Mouse (Mus musculus) adrenal gland, adult 2 months (tissue): ENCODE data around the gene Bpifa6. TPM values are rescaled to one million over a fixed set of nuclear protein-coding genes. Genes with fewer than 3 reads are reported as not detected.
"Not testable (repeated sequence)": the region's sequence is repeated elsewhere in the genome, so short reads cannot be mapped to it uniquely, and the experiment has no call there.

Experiments used
- DNase-seq: peaks from one replicate; pipeline ENCODE4 v3.0.0; 2021
- long read RNA-seq: library from polyadenylated mRNA; stranded (forward); transcript quantifications from one replicate; pipeline ENCODE4 v2.0.0, GENCODE M21; 2021
- polyA plus RNA-seq: library from polyadenylated mRNA; depleted of rRNA; stranded (reverse); fragments of >200 nt; gene quantifications from 2 replicates; pipeline ENCODE4 v1.2.3, GENCODE M21; 2012; rRNA removed
- total RNA-seq, 2 experiments: library from RNA; stranded (reverse); gene quantifications; 2 replicates each; pipeline ENCODE4 v1.2.3; 2021

Bpifa6 gene
- total RNA-seq (not detected), polyA plus RNA-seq (not detected in 2 replicates)
- long read RNA-seq = 0 reads

DNA sequence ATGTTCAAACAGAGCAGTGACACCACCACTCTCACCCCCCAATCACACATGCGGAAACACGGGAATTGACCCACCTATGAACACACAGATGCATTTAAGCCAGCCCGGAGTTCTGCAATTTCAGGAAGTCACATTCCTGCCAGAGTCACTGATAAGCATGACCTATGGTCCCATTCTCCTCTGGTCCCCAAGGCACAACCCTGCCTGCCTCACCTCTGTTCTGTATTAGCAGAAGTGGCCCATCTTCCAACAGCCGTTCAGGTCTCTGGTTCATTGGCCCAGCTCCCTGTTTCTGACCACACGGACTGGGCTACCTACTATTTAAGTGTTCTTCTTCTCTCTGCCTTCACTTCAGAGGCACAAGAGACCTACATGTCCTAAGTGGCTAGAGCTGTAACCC is at the start of gene Bpifa6:
Gene Bpifa6, plus strand, starts transcription at position 364 of the 400 bp plus-strand sequence.
- no peak for DNase-seq

GRCm38 (mm10) chr2:153929871-153930413 is 44.8 kb upstream of the Bpifa6 start:
- DNase-seq = peak; percentile 63

DNA sequence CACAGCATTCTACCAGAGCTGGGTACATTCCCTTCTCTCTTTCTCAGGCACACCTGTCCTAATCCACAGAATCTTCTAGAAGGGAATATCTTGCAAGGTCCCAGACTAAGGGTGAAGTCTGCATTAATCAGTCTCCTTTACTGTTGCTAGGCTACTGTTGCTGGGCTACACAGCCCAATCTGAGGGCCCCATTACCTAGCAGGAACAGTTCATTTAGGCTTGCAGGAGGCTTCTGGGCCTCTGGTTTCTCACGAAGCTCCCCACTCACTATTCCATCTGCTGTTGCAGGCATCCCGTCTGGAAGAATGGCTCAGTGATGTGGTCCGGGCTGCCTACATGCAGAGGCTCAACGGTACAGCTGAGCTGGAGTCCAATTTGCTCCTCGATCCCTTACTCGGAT is 43.6 kb upstream of the Bpifa6 start:
- no peak for DNase-seq

DNA sequence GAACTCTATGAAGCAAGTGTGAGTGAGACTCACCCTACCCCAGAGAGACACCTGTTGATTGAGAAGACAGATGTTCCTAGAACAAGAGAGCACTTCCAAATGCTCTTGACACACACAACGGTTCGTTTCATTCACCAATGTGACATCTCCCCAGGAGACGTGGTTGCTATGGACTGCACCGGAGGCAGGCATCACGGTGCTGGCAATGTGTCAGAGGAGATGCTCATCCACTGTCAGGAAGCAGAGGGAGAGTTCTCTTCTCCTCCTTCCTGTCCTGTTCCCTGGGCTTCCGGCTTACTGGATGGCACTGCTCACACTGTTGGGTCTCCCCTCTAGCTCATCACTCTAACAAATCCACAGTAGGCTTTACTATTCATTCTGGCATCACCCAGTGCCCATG is 41.4 kb upstream of the Bpifa6 start:
- no peak for DNase-seq

DNA sequence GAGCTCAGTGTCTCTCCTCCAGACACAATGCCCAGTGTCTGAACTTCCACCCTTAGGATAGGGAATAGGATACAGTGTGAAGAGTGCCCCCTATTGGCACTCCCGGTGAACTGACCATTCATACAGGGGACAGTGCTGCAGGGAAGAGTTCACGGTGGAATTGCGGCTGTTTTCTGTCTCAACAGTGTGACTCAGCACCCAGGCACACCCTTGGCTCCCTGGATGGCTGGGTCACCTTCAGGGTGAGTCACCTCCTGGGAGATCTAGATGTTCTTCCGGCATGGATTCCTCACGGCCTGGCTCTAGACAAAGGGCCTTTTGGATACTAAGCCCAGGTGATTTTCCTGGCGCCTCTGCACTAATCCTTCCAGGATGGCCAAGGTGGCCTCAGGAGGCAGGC is 39.4 kb upstream of the Bpifa6 start:
- peak; percentile 74 for DNase-seq

DNA sequence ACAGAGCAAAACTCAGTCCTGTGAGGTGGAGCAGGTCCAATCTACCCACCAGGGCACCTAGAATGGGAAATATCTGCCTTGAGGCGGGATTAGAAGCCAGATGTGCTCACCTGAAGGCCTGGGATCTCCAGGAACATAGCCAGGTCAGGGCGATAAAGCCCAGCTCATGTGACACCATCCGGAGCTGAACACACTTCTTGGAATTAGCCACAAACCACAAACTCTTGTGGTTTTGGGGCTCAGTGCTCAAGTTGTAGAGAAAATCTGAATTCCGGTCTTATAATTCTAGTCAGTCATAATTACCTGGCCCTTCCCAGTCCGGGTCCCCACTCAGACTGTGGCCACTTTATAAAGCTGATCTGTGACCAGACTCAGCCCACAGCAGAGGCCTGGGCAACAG is 36.9 kb upstream of the Bpifa6 start, which contains the start of gene Bpifb4:
Gene Bpifb4, plus strand, starts transcription at position 370 of the 400 bp plus-strand sequence.
- no peak for DNase-seq

GRCm38 (mm10) chr2:153943537-153943936 is 31.2 kb upstream of the Bpifa6 start:
- peak; percentile 49 for DNase-seq

DNA sequence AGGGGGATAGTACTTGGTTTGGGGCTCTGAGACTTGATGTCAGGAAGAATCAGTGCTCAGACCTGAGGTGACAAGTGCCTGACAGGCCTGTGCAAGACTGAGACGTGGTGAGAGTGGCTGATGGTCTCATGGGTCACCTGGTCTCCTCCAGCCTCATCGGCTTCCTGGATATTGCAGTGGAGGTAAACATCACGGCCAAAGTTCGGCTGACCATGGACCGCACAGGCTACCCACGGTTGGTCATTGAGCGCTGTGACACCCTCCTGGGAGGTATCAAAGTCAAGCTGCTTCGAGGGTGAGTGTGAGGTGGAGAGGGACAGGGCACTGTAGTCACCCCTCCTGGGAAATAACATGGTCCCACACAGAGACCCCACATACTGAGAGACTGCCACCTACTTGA is 30.2 kb upstream of the Bpifa6 start:
- no peak for DNase-seq

GRCm38 (mm10) chr2:153952897-153953296 is 21.8 kb upstream of the Bpifa6 start:
- DNase-seq = peak; percentile 59

GRCm38 (mm10) chr2:153953836-153954235 is 20.9 kb upstream of the Bpifa6 start:
- peak; percentile 45 for DNase-seq

DNA sequence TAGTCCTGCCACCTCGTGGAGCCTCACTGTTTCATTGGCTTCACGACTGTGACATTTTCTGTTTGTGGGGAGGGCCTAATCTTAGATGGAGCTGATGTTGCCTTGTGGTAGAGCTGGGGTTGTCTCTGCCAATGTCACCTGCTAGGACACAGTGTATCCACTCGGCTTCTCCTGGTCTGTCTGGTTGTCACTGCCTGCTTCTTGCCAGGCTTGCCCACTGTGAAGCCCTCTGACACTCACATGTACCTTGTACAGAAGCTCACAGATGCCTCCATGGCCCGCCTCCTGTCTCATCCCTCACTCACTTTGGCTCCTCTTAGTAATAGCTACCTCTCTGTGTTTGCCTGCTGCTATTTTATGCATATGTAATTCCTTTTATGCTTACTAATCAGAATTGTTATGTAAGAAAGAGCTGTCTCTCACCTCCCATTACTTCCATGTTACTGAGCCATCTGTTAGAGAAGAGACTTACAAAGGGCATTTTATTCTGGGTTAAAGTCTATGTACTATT is 11.9 kb upstream of the Bpifa6 start:
- DNase-seq = no peak

- DNase-seq = no peak
Observed at GRCm38 (mm10) chr2:153963334-153963733, 11.4 kb upstream of the Bpifa6 start.

DNA sequence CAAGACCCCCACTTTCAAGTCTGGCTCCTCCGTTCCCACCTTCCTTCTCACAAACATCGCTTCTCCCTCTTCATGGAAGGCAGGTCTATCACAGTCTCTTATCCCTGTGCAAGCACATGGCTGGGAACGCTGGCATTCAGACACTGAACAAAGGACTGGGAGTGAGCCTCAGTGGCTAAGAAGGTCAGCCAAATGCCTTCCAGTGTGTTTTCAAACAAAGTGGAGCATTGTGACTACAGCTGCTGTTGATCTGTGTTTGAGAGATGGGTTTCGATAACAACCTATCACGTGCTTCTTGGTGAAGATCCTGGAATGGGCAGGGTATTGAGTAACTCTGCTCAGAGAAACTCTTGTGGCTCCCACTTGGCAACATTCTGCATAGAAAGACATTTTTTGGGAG is 4.5 kb upstream of the Bpifa6 start:
- DNase-seq = no peak

DNA sequence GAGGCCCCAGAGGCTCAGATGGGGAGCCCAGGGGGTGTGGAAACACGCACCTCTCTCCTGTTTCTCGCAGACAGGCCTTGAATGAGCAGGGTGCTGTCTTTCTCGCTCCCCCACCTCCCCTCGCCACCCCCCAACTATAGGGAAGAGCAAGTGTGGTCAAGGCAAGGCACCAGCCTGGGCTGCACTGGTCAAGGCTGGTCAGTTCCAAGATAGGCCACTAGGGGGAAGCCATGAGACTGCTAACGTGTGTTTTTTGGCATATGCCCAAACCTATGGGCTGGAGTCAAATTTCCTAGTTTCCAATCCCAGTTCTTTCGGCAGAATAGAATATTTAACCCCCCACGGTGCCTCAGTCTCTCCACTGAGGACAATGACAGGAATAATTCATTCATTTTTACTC is 21.0 kb downstream of the Bpifa6 start:
- DNase-seq = peak; percentile 79

DNA sequence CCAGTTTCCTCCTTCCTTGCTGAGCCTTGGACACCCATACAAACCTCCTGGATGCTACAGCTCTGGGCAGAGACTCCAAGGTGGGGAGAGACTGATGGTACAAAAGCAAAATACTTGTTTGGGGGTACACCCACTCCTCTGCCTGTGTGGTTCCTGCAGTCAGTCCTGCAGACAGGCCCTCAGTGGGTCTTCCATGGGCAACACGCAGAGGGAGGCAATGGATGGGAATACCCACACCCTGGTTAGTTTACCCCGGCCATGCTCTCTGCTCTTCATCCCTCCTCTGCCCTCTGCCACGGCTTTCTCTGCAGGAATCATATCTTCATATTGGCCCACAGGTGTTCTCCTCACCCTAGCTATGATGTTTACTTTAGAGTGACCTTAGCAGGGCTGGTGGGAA is 25.8 kb downstream of the Bpifa6 start:
- DNase-seq = no peak

GRCm38 (mm10) chr2:154001056-154001455 is 26.3 kb downstream of the Bpifa6 start:
- DNase-seq = no peak

DNA sequence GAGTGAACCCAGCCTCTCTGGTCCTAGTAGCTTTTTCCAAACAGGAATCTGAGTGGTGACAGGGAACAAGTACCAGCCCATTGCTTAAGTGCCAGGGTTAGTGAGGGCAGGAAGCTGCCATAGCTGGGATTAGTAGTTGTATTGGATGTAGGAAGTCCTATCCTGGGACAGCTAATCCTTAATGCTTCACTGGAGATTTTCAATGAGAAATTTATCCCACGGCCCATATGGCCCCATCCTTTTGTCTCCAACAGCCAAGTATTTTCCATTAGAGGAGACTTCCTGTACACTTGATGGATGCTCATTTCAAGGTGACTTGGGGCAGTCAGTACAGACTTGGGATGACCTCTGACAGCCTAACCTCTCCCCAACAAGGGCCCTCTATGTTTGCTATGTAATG is 29.7 kb downstream of the Bpifa6 start:
- no peak for DNase-seq

DNA sequence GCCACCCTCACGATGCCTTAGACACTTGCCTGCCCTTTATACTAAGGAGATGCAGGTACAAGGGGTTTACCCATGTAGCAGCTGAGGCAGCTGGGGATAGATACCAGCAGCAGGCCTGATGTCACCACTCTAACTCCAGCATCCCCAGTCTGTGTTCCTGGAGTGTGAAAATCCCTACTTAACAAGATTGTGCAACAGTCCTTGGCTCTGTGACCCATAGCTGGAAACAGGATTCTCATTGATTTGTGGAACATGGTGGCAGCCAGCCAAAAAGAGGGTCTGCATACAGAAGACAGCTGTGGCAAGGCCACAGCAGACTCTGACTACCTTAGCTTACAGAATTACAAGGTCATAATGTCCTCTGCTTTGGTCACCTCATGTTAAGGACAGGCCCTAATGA is 30.3 kb downstream of the Bpifa6 start:
- DNase-seq = peak; percentile 15

DNA sequence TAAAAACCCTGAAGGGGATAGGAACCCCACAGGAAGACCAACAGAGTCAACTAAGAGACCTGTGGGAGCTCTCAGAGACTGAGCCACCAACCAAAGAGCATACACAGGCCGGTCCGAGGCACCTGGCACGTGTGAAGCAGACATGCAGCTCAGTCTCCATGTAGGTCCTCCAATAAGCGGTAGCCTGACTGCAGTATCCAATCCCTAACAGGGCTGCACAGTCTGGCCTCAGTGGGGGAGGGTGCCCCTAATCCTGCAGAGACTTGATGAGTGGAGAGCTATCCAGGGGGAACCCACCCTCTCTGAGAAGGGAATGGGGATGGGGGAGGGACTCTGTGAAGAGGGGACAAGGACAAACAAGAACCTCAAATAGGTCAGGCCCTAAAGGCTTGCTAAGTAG is 31.0 kb downstream of the Bpifa6 start:
- no peak for DNase-seq

DNA sequence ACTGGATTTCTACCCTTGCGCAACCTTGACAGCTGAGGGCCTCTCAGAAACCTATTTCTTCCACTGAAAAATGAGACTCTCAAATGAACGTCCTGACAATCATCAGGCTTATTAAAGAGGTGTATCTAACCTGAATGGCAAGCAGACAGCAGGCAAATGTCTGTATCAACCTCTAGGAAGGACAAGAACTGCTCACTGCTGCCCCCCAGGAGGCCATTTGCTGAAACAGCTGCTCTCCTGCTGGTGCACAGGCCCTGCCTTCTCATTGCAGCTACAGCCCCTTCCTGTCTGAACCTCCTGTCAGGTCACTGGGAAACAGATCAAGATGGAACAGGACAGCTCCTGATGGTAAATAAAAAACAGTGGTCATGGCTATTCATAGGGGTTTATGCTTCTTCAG is 31.6 kb downstream of the Bpifa6 start:
- DNase-seq = no peak

DNA sequence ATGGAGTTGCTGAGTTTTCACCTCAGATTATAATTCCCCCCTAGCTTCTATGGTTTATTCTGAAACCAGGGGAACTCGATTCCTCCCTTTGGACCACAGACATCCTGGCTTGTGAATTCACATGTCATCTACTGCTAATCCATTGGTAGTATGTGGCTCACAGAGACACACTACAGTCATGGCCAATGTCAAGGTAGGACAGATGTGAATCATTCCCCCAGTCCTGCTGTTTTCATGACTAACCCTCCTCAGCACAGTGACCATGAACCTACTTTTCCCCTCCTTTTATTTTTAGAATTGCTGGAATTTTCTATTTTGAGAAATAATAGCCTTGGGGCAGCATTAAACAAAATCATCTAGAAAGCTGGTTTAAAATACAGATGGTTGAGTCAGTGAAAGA is 32.6 kb downstream of the Bpifa6 start:
- peak; percentile 62 for DNase-seq

- DNase-seq = no peak
Observed at GRCm38 (mm10) chr2:154007965-154008364, 33.2 kb downstream of the Bpifa6 start, which contains the start of gene Bpifa2. TSS of gene Bpifa2 (plus strand) at chr2:154008265.

GRCm38 (mm10) chr2:154017990-154018389 is 43.2 kb downstream of the Bpifa6 start:
- no peak for DNase-seq

- DNase-seq = not testable (repeated sequence)
Observed at GRCm38 (mm10) chr2:154024676-154025075, 49.9 kb downstream of the Bpifa6 start.
